Mouse (Mus musculus): Measurements from ENCODE around the gene Bend5. TPM values are rescaled to one million over a fixed set of nuclear protein-coding genes. Genes with fewer than 3 reads are reported as not detected.

Gene Bend5
- polyA plus RNA-seq, 1 experiment from 2014 or later: 20.6 TPM

DNA sequence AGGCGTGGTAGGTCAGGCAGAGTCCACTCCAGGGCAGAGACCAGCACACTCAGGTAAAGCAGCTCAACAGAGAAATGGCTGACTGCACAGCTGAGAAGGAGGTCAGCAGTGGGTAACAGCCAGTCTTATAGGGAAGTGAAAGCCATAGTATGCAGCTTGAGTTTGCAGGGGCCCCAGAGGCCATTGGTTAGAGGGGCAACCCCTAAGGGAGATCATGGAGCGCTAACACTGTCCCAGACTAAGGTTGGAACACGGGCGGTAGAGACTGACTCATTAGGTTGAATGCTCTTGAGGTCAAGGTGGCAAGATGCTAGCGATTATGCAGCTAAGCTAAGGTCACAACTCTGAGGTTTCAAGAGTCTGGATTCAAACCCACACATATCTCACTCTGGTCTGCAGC, 40.8 kb downstream of the Bend5 start:
- no peaks in the 10 kb centered on the region for H3K9me3 ChIP-seq (replicated peaks)
- H3K27ac ChIP-seq (ENCODE audit: poor library complexity, severe bottlenecking): no peak overlapping the region
- no peak overlapping the region for H3K4me3 ChIP-seq
- no peak overlapping the region for H3K9ac ChIP-seq
- no peak for ATAC-seq (ENCODE audit: insufficient number of reproducible peaks, low FRiP score)
- H3K36me3 ChIP-seq: peaks cover 32% of the 10 kb centered on the region
- peaks cover 44% of the 10 kb centered on the region for H3K4me1 ChIP-seq (replicated peaks)
- H3K4me2 ChIP-seq: no peak overlapping the region
- 79% methylated on average over 5 of the region's 5 CpGs for WGBS
- no peaks in the 10 kb centered on the region for H3K27me3 ChIP-seq (replicated peaks)

DNA sequence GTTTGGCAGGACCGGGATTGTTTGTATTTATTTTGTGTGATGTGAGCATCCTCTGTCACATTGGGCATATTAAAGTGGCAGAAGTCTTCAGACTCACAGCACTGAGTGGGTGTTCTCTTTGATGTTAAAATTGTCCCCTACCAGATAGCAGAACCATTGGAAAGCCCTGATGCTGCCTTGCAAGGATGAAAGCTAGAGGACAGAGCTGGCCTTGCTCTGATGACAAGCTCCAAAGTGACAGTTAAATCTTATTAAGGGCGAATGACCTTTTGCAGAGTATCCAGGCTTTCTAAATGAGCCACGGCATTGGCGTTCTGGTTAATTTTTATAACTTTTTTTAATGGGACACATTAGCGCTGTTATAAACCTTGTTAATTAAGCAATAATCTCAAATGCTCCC, 42.8 kb downstream of the Bend5 start:
- H3K27ac ChIP-seq (ENCODE audit: poor library complexity, severe bottlenecking): no peak overlapping the region
- no peak overlapping the region for H3K4me3 ChIP-seq
- peaks cover 28% of the 10 kb centered on the region for H3K4me1 ChIP-seq (replicated peaks)
- 73% methylated on average over 5 of the region's 5 CpGs for WGBS
- ATAC-seq (ENCODE audit: insufficient number of reproducible peaks, low FRiP score): no peak
- no peak overlapping the region for H3K4me2 ChIP-seq
- H3K9me3 ChIP-seq (replicated peaks): no peaks in the 10 kb centered on the region
- H3K36me3 ChIP-seq: peaks cover 32% of the 10 kb centered on the region
- no peaks in the 10 kb centered on the region for H3K27me3 ChIP-seq (replicated peaks)
- H3K9ac ChIP-seq: no peak overlapping the region

DNA sequence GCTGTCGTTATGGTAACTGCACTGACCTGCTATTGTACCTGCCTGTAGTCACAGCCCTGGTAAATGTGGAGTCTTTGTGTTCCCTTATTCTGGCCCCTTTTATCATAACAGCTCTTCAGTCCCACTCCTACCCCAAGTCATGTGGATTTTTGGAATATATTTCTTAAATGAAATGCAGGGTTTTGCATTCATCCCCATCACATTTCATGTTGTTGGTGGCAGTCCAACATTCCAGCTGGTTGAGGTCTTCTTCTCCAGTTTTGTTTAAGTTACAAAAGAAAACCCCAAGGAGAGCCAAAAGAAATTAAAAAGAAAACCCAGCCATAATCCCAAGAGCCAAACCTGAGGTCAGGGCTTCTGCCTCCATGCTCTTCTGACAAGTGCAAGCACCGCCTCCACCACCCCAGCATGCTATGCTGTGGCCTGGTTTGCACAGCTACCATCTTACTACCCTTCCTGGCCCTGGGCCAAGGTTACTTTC, 52.5 kb downstream of the Bend5 start:
- Histone ChIP-seq H3K36me3 (no peaks in the 10 kb centered on the region), H3K27me3 (replicated peaks) (no peaks in the 10 kb centered on the region), H3K9me3 (replicated peaks) (no peaks in the 10 kb centered on the region), H3K4me3 (no peak overlapping the region), H3K27ac (ENCODE audit: poor library complexity, severe bottlenecking) (no peak overlapping the region), H3K4me1 (replicated peaks) (no peaks in the 10 kb centered on the region), H3K4me2 (no peak overlapping the region), H3K9ac (no peak overlapping the region)
- WGBS: 72% methylated on average over 2 of the region's 2 CpGs
- ATAC-seq (ENCODE audit: insufficient number of reproducible peaks, low FRiP score): no peak

DNA sequence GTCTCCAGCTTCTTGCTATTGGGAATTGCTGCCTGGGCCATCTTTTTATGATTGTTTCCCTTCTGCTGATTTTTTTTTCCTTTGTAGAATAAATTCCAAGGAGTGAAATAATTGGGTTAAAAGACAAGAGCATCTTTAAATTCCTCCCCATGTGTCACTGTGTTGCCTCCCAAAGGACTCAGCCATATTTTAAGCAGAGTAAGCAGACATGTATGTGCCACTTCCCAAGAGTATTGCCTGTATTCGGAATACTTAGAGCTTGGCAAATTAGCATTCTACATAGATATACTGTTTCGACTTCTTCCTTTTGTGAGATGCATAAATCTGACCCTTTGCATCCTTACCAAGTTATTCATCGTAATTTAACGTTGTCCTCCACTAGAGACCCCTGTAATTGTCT, 53.0 kb downstream of the Bend5 start:
- Histone ChIP-seq H3K36me3 (no peaks in the 10 kb centered on the region), H3K27me3 (replicated peaks) (no peaks in the 10 kb centered on the region), H3K9ac (no peak overlapping the region), H3K4me3 (no peak overlapping the region), H3K4me2 (no peak overlapping the region), H3K27ac (ENCODE audit: poor library complexity, severe bottlenecking) (no peak overlapping the region), H3K9me3 (replicated peaks) (no peaks in the 10 kb centered on the region), H3K4me1 (replicated peaks) (no peaks in the 10 kb centered on the region)
- no peak for ATAC-seq (ENCODE audit: insufficient number of reproducible peaks, low FRiP score)
- WGBS: 84% methylated on average over 4 of the region's 4 CpGs

DNA sequence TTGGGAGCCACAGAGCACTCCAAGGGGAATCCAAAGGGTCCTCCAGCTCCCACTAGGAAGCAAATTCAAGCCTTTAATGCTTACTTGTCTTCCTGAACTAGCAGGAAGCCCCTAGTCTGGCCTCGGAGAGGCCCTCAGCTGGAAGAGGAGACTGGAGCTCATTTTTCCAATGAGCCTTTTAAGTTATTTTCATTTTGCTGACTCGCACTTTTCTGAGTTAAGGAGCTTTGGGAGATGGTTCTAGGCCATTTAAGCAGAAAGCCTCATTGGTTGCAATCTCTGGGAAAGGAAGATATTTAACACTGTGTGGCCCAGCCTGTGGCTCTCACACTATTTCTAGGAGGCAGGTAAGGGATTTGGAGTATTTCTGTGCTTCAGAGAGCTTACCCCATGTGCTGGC, 55.0 kb downstream of the Bend5 start:
- no peaks in the 10 kb centered on the region for H3K27me3 ChIP-seq (replicated peaks)
- no peak overlapping the region for H3K4me2 ChIP-seq
- H3K4me3 ChIP-seq: no peak overlapping the region
- WGBS: 70% methylated on average over 2 of the region's 2 CpGs
- H3K4me1 ChIP-seq (replicated peaks): no peaks in the 10 kb centered on the region
- no peak overlapping the region for H3K27ac ChIP-seq (ENCODE audit: poor library complexity, severe bottlenecking)
- H3K9me3 ChIP-seq (replicated peaks): 0 out of 2 replicates have a peak, but pooled peaks cover 3% of the 10 kb centered on the region
- no peak for ATAC-seq (ENCODE audit: insufficient number of reproducible peaks, low FRiP score)
- no peaks in the 10 kb centered on the region for H3K36me3 ChIP-seq
- H3K9ac ChIP-seq: no peak overlapping the region

DNA sequence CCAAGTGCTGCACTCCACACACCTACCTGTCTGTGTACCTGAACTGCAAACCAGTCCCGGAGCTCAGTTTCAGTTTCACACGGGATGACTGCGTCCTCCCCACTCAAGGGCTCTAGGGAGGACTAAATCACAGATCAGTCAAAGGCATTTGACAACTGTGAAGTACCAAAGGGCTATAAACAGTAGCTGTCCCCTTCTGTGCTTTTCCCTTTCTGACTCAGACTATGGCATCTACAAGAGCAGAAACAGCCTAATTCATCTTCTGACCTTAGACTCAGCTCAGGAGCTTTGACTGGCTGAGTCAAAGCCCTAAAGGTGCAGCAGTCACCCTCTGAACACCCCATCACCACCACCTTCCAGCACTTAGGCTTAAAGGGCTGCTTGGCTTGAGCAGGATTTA, 56.9 kb downstream of the Bend5 start:
- H3K27me3 ChIP-seq (replicated peaks): no peaks in the 10 kb centered on the region
- ATAC-seq (ENCODE audit: insufficient number of reproducible peaks, low FRiP score): no peak
- 74% methylated on average over 3 of the region's 3 CpGs for WGBS
- H3K9me3 ChIP-seq (replicated peaks): 0 out of 2 replicates have a peak, but pooled peaks cover 3% of the 10 kb centered on the region
- no peak overlapping the region for H3K27ac ChIP-seq (ENCODE audit: poor library complexity, severe bottlenecking)
- H3K9ac ChIP-seq: no peak overlapping the region
- no peak overlapping the region for H3K4me2 ChIP-seq
- no peak overlapping the region for H3K4me3 ChIP-seq
- no peaks in the 10 kb centered on the region for H3K4me1 ChIP-seq (replicated peaks)
- no peaks in the 10 kb centered on the region for H3K36me3 ChIP-seq

DNA sequence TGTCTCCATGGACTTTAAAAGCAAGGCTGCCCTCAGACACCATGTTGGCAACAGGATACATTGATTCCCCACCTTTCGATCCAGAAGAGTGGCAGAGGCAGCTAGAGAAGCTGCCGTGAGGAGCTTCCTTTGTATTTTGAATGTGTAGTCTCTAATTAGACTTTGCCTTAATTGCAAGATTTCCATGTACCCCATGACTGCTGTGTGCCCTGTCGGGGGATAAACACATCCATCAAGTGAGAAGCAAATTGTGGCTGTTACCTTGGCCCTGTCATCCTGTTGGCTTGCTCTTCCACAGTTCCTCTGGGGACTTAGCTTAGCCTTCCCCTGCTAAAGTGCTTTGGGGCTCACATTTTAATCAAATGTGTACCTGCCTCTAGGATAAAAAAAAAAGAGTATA, 57.7 kb downstream of the Bend5 start:
- Histone ChIP-seq H3K9me3 (replicated peaks) (0 out of 2 replicates have a peak, but pooled peaks cover 3% of the 10 kb centered on the region), H3K4me3 (no peak overlapping the region), H3K36me3 (no peaks in the 10 kb centered on the region), H3K4me2 (no peak overlapping the region), H3K27me3 (replicated peaks) (no peaks in the 10 kb centered on the region), H3K9ac (no peak overlapping the region), H3K4me1 (replicated peaks) (peaks cover 1% of the 10 kb centered on the region), H3K27ac (ENCODE audit: poor library complexity, severe bottlenecking) (no peak overlapping the region)
- no peak for ATAC-seq (ENCODE audit: insufficient number of reproducible peaks, low FRiP score)
- 73% methylated on average over 3 of the region's 3 CpGs for WGBS

DNA sequence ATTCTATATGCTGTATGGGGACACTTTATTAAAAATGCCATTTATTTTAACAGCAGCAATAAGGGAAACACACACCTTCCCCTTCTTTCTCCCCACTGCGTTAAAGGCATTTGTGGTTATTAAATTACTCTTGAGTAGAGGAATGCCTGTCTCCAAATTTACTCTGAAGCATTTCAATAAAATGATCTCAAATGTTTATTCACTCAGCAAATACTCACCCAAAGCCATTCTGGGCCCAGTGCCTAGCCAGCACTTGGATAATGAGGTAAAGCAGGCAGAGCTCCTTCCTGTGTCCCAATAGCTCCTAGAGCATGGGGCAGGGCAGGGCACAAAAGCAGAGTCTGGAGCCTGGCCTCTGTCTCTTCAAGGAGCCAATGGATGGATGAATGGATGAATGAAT, 58.2 kb downstream of the Bend5 start:
- no peak overlapping the region for H3K27ac ChIP-seq (ENCODE audit: poor library complexity, severe bottlenecking)
- H3K9me3 ChIP-seq (replicated peaks): 0 out of 2 replicates have a peak, but pooled peaks cover 3% of the 10 kb centered on the region
- peaks cover 6% of the 10 kb centered on the region for H3K4me1 ChIP-seq (replicated peaks)
- no peak overlapping the region for H3K9ac ChIP-seq
- H3K36me3 ChIP-seq: no peaks in the 10 kb centered on the region
- H3K4me2 ChIP-seq: no peak overlapping the region
- H3K4me3 ChIP-seq: no peak overlapping the region
- WGBS: 87% methylated on average over 1 of the region's 1 CpGs
- H3K27me3 ChIP-seq (replicated peaks): no peaks in the 10 kb centered on the region
- no peak for ATAC-seq (ENCODE audit: insufficient number of reproducible peaks, low FRiP score)

DNA sequence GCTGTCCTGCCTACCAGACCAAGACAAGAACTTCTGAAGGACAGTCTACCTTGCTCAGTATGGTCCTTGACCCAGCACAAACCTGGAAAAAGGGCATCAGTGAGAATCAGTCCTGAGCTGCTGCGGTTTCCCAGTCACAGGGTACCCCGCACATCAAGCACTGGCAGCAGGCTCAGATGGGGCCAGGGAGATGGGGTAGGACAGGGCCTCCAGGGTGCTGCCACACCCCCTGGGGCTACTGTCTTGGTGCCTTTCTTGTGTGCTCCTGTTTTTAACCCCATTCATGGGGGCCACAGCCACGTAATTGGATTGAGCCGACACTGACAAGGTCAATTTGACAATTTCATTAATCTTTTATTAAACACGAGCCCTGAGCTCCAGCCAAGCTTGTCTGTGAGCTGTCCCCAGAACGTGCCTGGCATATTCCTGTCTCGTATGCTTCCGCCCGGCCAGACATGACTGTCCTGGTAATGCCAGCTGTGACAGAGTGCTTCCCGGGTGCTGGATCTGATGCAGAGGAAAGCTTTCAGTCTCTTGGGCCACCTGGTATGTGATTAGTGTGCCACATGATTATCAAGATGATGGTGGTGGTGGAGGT, 60.7 kb downstream of the Bend5 start:
- H3K9ac ChIP-seq: no peak overlapping the region
- no peak overlapping the region for H3K4me3 ChIP-seq
- peaks cover 13% of the 10 kb centered on the region for H3K4me1 ChIP-seq (replicated peaks)
- 0 out of 2 replicates have a peak, but pooled peaks cover 3% of the 10 kb centered on the region for H3K9me3 ChIP-seq (replicated peaks)
- no peak overlapping the region for H3K4me2 ChIP-seq
- WGBS: 77% methylated on average over 10 of the region's 10 CpGs
- no peak overlapping the region for H3K27ac ChIP-seq (ENCODE audit: poor library complexity, severe bottlenecking)
- 0 out of 2 replicates have a peak, but pooled peaks cover 5% of the 10 kb centered on the region for H3K27me3 ChIP-seq (replicated peaks)
- no peak for ATAC-seq (ENCODE audit: insufficient number of reproducible peaks, low FRiP score)
- no peaks in the 10 kb centered on the region for H3K36me3 ChIP-seq

DNA sequence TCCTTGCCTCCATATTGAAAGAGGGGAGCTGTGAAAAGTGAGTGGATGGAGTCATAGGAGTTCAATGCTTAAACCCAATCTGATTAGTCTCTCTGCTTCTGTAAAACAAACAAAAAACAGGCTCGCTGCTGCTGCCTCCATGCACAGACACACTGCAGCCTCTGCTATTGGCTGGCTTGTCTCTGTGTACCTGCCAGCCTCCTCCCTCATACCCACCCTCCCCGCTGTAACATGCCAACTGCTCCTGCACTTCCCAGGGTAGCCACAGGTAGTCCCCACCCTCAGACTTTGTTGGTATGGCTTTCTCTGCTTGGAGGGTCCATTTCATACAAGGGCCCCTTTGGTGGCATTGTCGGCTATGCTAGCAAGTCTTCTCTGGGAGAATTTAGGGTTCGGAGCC, 62.7 kb downstream of the Bend5 start:
- no peak overlapping the region for H3K27ac ChIP-seq (ENCODE audit: poor library complexity, severe bottlenecking)
- 29% methylated on average over 4 of the region's 4 CpGs for WGBS
- 0 out of 2 replicates have a peak, but pooled peaks cover 3% of the 10 kb centered on the region for H3K9me3 ChIP-seq (replicated peaks)
- no peak for ATAC-seq (ENCODE audit: insufficient number of reproducible peaks, low FRiP score)
- no peak overlapping the region for H3K9ac ChIP-seq
- H3K4me1 ChIP-seq (replicated peaks): peaks cover 13% of the 10 kb centered on the region
- H3K36me3 ChIP-seq: no peaks in the 10 kb centered on the region
- no peak overlapping the region for H3K4me2 ChIP-seq
- 0 out of 2 replicates have a peak, but pooled peaks cover 5% of the 10 kb centered on the region for H3K27me3 ChIP-seq (replicated peaks)
- no peak overlapping the region for H3K4me3 ChIP-seq

DNA sequence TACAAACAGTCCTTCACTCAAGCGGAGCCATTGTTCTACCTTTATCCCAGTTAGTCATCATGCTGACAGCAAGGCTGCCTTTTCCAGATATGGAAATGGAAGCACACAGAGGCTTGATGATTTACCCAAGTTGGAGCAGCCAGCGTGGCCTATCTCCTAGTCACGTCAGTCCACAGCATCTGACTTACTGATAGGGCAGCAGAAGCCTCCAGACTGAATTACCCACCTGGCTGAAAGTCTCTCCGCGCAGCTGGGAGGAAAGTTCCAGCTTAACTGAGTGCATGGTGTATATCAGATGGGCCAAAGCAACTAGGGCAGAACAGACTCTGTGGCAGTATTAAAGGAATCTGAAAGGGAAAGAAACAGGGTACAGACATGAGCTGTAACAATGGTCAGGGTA, 68.7 kb downstream of the Bend5 start:
- Histone ChIP-seq H3K9ac (no peak overlapping the region), H3K4me1 (replicated peaks) (peaks cover 16% of the 10 kb centered on the region), H3K27ac (ENCODE audit: poor library complexity, severe bottlenecking) (no peak overlapping the region), H3K36me3 (no peaks in the 10 kb centered on the region), H3K27me3 (replicated peaks) (0 out of 2 replicates have a peak, but pooled peaks cover 5% of the 10 kb centered on the region), H3K4me3 (no peak overlapping the region), H3K9me3 (replicated peaks) (no peaks in the 10 kb centered on the region), H3K4me2 (no peak overlapping the region)
- no peak for ATAC-seq (ENCODE audit: insufficient number of reproducible peaks, low FRiP score)
- WGBS: 51% methylated on average over 5 of the region's 5 CpGs

DNA sequence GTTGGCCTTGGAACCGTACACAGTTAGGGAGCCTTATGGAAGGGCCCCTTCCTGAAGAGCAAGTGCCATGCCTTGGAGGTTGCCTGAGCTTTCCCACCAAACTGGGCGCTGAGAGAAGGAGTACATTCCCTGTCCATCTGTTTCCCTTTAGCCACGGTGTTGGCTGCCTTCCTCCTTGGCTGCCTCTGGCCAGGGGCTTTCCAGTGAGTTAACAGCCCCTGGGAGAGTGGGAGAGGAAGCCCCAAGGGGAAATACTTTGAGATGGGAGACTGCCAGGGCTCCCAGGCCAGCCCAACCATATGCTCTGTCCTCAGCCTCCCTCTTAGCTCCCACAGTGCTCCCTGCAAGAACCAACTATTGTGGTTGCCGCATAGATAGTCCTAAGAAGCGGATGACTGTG, 70.4 kb downstream of the Bend5 start:
- Histone ChIP-seq H3K9me3 (replicated peaks) (no peaks in the 10 kb centered on the region), H3K4me1 (replicated peaks) (peaks cover 14% of the 10 kb centered on the region), H3K27me3 (replicated peaks) (no peaks in the 10 kb centered on the region), H3K4me2 (no peak overlapping the region), H3K36me3 (no peaks in the 10 kb centered on the region), H3K27ac (ENCODE audit: poor library complexity, severe bottlenecking) (no peak overlapping the region), H3K9ac (no peak overlapping the region), H3K4me3 (no peak overlapping the region)
- 59% methylated on average over 5 of the region's 5 CpGs for WGBS
- no peak for ATAC-seq (ENCODE audit: insufficient number of reproducible peaks, low FRiP score)

Data from heart, embryonic 12.5 days (tissue).